ENCODE assay signal across 23 mouse cellular contexts in the genomic region with DNA sequence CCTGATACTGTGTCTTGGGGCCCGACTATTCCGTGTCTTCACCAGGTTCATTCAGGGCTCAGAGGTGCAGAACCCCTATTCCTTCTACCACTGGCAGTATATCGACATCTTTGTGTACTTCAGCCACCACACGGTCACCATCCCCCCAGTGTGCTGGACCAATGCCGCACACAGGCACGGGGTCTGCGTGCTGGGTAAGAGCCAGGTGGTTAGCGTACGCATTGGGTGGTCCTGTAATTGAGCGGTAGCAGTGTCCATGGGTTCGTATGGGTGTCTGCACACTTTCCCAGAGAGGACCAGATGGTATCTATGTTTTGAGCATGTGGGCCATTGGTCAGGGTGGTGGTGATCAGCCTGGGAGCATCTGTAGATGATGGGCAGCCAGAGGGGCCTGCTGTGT. TPM values are rescaled to one million over a fixed set of nuclear protein-coding genes. Genes with fewer than 3 reads are reported as not detected.
DNase-seq lines count a peak whose midpoint lies in the region.
"Had no signal": no experiment of that assay in that cellular context is flagged by ENCODE, and none has a peak within 500 bp of the region (broad histone marks: within the 10 kb centered on the region; RNA-seq: fewer than 3 reads in every experiment).

No protein-coding gene starts in this region.

- no peaks in the 10 kb centered on the region for H3K9me3 ChIP-seq in limb, embryonic 10.5 days (replicated peaks)
- H3K9me3 ChIP-seq: embryonic facial prominence, embryonic 10.5 days; embryonic facial prominence, embryonic 12.5 days; forebrain, embryonic 13.5 days; forebrain, embryonic 15.5 days; G1E had no signal

- WGBS in limb, embryonic 10.5 days: 94% methylated on average over 11 of the region's 11 CpGs

- intact Hi-C loops in left cerebral cortex, postnatal 4 days (cut with DNase I): no loop called here
- intact Hi-C loops in left cerebral cortex, postnatal 14 days (cut with DNase I): no loop called here

- 0 out of 2 replicates have a peak overlapping the region, but pooled peaks have one; percentile 6 for H3K27ac ChIP-seq in limb, embryonic 10.5 days
- H3K27ac ChIP-seq: embryonic facial prominence, embryonic 10.5 days; embryonic facial prominence, embryonic 12.5 days; forebrain, embryonic 13.5 days; forebrain, embryonic 15.5 days had no signal

- no peaks in the 10 kb centered on the region for H3K27me3 ChIP-seq in limb, embryonic 10.5 days (ENCODE audit: low read depth, poor library complexity, severe bottlenecking)
- H3K27me3 ChIP-seq: CH12.LX; embryonic facial prominence, embryonic 12.5 days; forebrain, embryonic 13.5 days; forebrain, embryonic 15.5 days; Patski had no signal

- peaks cover 46% of the 10 kb centered on the region for H3K4me1 ChIP-seq in limb, embryonic 10.5 days

- H3K4me3 ChIP-seq in limb, embryonic 10.5 days: no peak overlapping the region
- H3K4me3 ChIP-seq: embryonic facial prominence, embryonic 10.5 days; embryonic facial prominence, embryonic 12.5 days; forebrain, embryonic 13.5 days; forebrain, embryonic 15.5 days had no signal

- peaks cover 57% of the 10 kb centered on the region for H3K36me3 ChIP-seq in limb, embryonic 10.5 days
- H3K36me3 ChIP-seq: forebrain, embryonic 15.5 days had no signal

- peak; percentile 20 for DNase-seq in cerebellum, adult 11-12 months
- DNase-seq in cerebellum, adult 9-11 months: no peak
- DNase-seq in cerebellum, postnatal 14 days: peak; percentile 68 to 73
- no peak for DNase-seq in cerebellum, postnatal 25 days
- peak; percentile 72 for DNase-seq in left cerebral cortex, postnatal 4 days
- DNase-seq in left cerebral cortex, postnatal 14 days (ENCODE audit: low spot score in 2 of 2): no peak
- no peak for DNase-seq in limb, embryonic 10.5 days (ENCODE audit: low spot score)
- DNase-seq: adrenal gland, adult 8-10 months; adrenal gland, postnatal 14 days; adrenal gland, postnatal 36 days; B cell, adult 2 months; cerebellum, adult 18-20 months; cerebellum, adult 8-10 months; forebrain, postnatal 0 days had no signal

RNA-seq across cellular contexts. Expression of gene Engase, which starts 4.6 kb away (rescaled TPM):
- 10 to 100 TPM in 1 of 2 experiments, 1 to 10 TPM in 1; 8.3 to 11.5 TPM for total RNA-seq in left cerebral cortex, postnatal 4 days (2021)
- 10 to 100 TPM; 13.3 to 13.6 TPM for total RNA-seq in left cerebral cortex, postnatal 14 days (2021)
- 7.1 and 8.8 TPM in 2 replicates for polyA plus RNA-seq in limb, embryonic 10.5 days (2016; fragmentation: Nextera tagmentation; extraction: Ambion mirVana)

RNA-seq across cellular contexts. Expression of gene C1qtnf1, which starts 53.2 kb away (rescaled TPM):
- total RNA-seq in left cerebral cortex, postnatal 4 days (2021): 1 to 10 TPM; 7.2 to 7.4 TPM
- 1 to 10 TPM; 6.8 to 9.8 TPM for total RNA-seq in left cerebral cortex, postnatal 14 days (2021)
- 1.9 and 3.1 TPM in 2 replicates for polyA plus RNA-seq in limb, embryonic 10.5 days (2016; fragmentation: Nextera tagmentation; extraction: Ambion mirVana)
- polyA plus RNA-seq: activated CD4-positive, CD25-positive, alpha-beta regulatory T cell, adult 4 months; CD4-positive, CD25-positive, alpha-beta regulatory T cell, adult 4 months; G1E had no signal

Comparison
In these comparisons a context has a peak if more than half of its experiments do, and no peak if none do; other contexts are left out.
1. DNase-seq: peak in cerebellum, adult 11-12 months (single experiment), cerebellum, postnatal 14 days (2 of 2) and left cerebral cortex, postnatal 4 days (single experiment); none in cerebellum, adult 9-11 months (single experiment), cerebellum, postnatal 25 days (0 of 2), left cerebral cortex, postnatal 14 days (0 of 2) and limb, embryonic 10.5 days (single experiment).